Mouse (Mus musculus) small intestine, adult 2 months (tissue): ENCODE data around the gene Srp68. TPM values are rescaled to one million over a fixed set of nuclear protein-coding genes. Genes with fewer than 3 reads are reported as not detected.
"Not testable (repeated sequence)": the region's sequence is repeated elsewhere in the genome, so short reads cannot be mapped to it uniquely, and the experiment has no call there.

Source experiments
- H3K27ac ChIP-seq: fragments of 200-500 bp; 2 replicates; pipeline ENCODE4 v1.5.1; 2012; ENCODE audit warnings: low read depth, low read length, control low read depth, inconsistent platforms; ENCODE audit not compliant: insufficient read depth
- H3K27me3 ChIP-seq: fragments of 200-500 bp; 2 replicates; pipeline ENCODE4 v1.6.1; 2012; ENCODE audit warnings: mild to moderate bottlenecking, moderate library complexity, low read length, inconsistent platforms; ENCODE audit not compliant: control insufficient read depth, insufficient read depth
- H3K36me3 ChIP-seq: fragments of 200-500 bp; 2 replicates; pipeline ENCODE4 v1.6.1; 2012; ENCODE audit warnings: mild to moderate bottlenecking, low read length, control low read depth, inconsistent platforms; ENCODE audit not compliant: control insufficient read depth, insufficient read depth
- H3K4me1 ChIP-seq: fragments of 200-500 bp; 2 replicates; pipeline ENCODE4 v1.6.1; 2012; ENCODE audit warnings: low read length, inconsistent platforms, mixed read lengths; ENCODE audit not compliant: control insufficient read depth, insufficient read depth, insufficient read length
- H3K4me3 ChIP-seq: fragments of 200-500 bp; 2 replicates; pipeline ENCODE4 v1.5.1; 2012; ENCODE audit warnings: low read depth, mild to moderate bottlenecking, control low read depth, inconsistent platforms, low read length, moderate library complexity
- CTCF ChIP-seq: fragments of 200-500 bp; IDR thresholded peaks from 2 replicates; pipeline ENCODE4 v1.5.1; 2012; ENCODE audit warnings: low read depth, mild to moderate bottlenecking, control low read depth, inconsistent platforms, low read length, moderate library complexity, mixed read lengths; ENCODE audit not compliant: insufficient replicate concordance, insufficient read length; ENCODE audit errors: extremely low read depth
- POLR2A ChIP-seq: fragments of 200-500 bp; IDR thresholded peaks from 2 replicates; pipeline ENCODE4 v1.6.1; 2012; ENCODE audit warnings: low read depth, mild to moderate bottlenecking, control low read depth, inconsistent platforms, low read length, moderate library complexity
- WGBS: fragments of 180-500 bp; shearing (Covaris S2); methylation state at CpG from one replicate; pipeline ENCODE4 v1.1.7; 2018; 5-methylcytosine and 5-hydroxymethylcytosine counted together
- polyA plus RNA-seq: library from polyadenylated mRNA; depleted of rRNA; stranded (reverse); fragments of >200 nt; gene quantifications from 2 replicates; pipeline ENCODE4 v1.2.3, GENCODE M21; 2012

Gene Srp68
- polyA plus RNA-seq, 1 experiment, result 39.0 TPM

DNA sequence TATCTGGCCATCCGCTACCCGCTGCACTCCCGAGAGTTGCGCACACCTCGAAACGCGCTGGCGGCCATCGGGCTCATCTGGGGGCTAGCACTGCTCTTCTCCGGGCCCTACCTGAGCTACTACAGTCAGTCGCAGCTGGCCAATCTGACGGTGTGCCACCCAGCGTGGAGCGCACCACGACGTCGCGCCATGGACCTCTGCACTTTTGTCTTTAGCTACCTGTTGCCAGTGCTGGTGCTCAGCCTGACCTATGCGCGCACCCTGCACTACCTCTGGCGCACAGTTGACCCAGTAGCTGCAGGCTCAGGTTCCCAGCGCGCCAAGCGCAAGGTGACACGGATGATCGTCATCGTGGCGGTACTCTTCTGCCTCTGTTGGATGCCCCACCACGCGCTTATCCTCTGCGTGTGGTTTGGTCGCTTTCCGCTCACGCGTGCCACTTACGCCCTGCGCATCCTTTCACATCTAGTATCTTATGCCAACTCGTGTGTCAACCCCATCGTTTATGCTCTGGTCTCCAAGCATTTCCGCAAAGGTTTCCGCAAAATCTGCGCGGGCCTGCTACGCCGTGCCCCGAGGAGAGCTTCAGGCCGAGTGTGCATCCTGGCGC is 9.0 kb upstream of the Srp68 start:
- TF ChIP-seq POLR2A (no peak), CTCF (no peak)
- no peak overlapping the region for H3K27ac ChIP-seq
- peaks cover 13% of the 10 kb centered on the region for H3K4me1 ChIP-seq
- H3K36me3 ChIP-seq, result peaks cover 1% of the 10 kb centered on the region; the same call in 1 of the 2 replicates
- H3K4me3 ChIP-seq, result no peak overlapping the region
- 10% methylated on average over 48 of the region's 48 CpGs for WGBS
- H3K27me3 ChIP-seq, result peaks cover 41% of the 10 kb centered on the region

DNA sequence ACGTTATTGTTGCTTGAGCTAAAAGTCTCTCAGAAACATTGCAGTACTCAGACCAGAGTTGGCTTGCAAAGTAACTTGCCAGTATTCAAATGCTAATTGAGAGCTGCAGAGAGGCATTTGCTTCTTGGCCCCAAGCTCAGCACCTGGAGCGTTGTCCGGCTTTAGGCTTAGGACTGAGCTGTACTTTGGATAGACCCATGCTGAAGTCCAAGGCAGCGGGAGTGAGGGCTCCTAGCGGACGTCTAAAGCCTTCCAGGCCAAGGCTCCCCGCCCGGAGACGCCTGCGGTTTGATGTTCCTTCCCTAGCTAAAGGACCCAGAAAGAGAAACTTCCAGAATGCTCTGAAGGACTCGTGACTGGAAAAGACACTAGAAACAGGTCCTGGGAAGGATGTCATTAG is 8.1 kb upstream of the Srp68 start:
- TF ChIP-seq CTCF (no peak), POLR2A (no peak)
- H3K36me3 ChIP-seq, result no peaks in the 10 kb centered on the region
- H3K4me3 ChIP-seq, result no peak overlapping the region
- H3K27me3 ChIP-seq, result peaks cover 41% of the 10 kb centered on the region
- H3K4me1 ChIP-seq, result peaks cover 13% of the 10 kb centered on the region
- no peak overlapping the region for H3K27ac ChIP-seq
- WGBS, result 6% methylated on average over 11 of the region's 11 CpGs

DNA sequence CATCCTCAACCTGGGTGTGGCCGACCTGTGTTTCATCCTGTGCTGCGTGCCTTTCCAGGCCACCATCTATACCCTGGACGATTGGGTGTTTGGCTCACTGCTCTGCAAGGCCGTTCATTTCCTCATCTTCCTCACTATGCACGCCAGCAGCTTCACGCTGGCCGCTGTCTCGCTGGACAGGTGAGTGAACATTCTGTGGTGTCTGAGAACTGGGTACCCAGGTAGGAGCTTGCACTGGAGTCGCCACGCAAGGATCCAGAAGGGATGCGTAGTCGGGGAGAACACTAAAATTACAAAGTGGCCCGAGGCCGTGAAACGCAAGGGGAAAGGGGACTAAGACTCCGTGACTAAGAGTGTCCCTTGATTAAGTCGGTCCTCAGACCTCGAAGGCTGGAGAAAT is 7.7 kb upstream of the Srp68 start:
- WGBS, result 4% methylated on average over 18 of the region's 18 CpGs
- TF ChIP-seq CTCF (no peak; the same call in 1 of the 2 replicates), POLR2A (no peak)
- Histone ChIP-seq H3K4me3 (peak overlapping the region; percentile 43), H3K4me1 (peaks cover 13% of the 10 kb centered on the region), H3K36me3 (no peaks in the 10 kb centered on the region), H3K27me3 (peaks cover 41% of the 10 kb centered on the region), H3K27ac (no peak overlapping the region)

DNA sequence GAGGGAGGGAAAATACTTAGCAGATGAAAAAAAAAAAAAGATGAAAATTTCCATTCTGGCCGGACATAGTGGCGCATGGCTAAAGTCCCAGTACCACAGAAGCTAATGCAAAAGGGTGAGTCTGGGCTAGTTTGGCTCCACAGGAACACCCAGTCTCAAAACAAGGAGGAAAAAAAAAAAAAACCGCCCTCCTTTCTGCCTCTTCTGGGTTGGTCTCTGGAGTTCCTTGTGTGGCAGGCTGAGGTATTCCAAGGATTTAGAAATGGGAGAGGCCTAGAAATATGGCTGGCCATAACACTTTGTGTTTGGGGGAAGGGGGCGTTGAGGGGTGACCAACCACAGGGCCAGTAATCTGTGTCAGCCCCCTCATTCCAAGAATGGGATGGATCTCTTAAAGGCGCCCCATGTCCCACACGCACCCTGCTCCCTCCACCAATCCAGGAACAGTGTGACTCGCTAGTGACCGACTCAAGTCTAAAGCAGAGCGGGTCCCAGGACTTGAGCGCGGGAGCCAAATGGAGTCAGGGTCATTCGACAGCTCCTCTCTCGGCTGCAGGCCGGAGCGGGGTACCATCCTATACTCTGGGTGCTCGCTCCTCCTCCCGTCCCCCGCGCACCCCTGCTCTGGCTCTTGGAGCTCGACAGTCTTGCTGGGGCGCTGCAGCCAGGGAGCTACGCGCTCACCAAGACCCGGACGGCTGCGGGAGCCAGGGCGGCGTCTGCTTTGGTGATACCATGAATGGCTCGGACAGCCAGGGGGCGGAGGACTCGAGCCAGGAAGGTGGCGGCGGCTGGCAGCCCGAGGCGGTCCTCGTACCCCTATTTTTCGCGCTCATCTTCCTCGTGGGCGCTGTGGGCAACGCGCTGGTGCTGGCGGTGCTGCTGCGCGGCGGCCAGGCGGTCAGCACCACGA is 7.0 kb upstream of the Srp68 start, which contains the start of gene Galr2:
TSS of gene Galr2 (plus strand) at position 189 of the 913 bp plus-strand sequence.
- H3K4me1 ChIP-seq, result peaks cover 13% of the 10 kb centered on the region

DNA sequence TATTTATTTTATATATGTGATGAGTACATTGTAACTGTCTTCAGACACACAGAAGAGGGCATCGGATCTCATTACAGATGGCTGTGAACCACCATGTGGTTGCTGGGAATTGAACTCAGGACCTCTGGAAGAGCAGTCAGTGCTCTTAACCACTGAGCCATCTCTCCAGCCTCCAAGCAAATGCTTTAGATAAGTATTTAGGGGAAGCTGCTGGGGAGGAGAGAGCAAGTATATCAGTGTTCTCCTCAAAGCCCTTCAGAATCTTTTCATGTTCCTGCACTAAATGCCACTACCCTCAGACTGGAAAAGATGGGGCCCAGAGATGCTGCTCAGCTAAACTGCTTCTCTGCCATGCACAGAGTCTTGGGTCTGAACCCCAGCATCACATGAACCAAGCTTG is 3.2 kb upstream of the Srp68 start:
- Histone ChIP-seq H3K4me1 (peaks cover 10% of the 10 kb centered on the region), H3K27me3 (peaks cover 17% of the 10 kb centered on the region)
- not testable (repeated sequence) for H3K36me3 ChIP-seq, H3K27ac ChIP-seq, H3K4me3 ChIP-seq
- WGBS, result 95% methylated on average over 1 of the region's 1 CpGs

More for the DNA sequence above, 7.0 kb upstream of the Srp68 start, which contains the start of gene Galr2:
- no peak for TF ChIP-seq POLR2A
- TF ChIP-seq CTCF, result no peak
- Histone ChIP-seq H3K36me3 (no peaks in the 10 kb centered on the region), H3K4me3 (peak within 1 kb of the TSS; percentile 43), H3K27ac (no peak within 1 kb of the TSS), H3K27me3 (peaks cover 41% of the 10 kb centered on the region)
- WGBS, result 9% methylated on average over 48 of the region's 48 CpGs

DNA sequence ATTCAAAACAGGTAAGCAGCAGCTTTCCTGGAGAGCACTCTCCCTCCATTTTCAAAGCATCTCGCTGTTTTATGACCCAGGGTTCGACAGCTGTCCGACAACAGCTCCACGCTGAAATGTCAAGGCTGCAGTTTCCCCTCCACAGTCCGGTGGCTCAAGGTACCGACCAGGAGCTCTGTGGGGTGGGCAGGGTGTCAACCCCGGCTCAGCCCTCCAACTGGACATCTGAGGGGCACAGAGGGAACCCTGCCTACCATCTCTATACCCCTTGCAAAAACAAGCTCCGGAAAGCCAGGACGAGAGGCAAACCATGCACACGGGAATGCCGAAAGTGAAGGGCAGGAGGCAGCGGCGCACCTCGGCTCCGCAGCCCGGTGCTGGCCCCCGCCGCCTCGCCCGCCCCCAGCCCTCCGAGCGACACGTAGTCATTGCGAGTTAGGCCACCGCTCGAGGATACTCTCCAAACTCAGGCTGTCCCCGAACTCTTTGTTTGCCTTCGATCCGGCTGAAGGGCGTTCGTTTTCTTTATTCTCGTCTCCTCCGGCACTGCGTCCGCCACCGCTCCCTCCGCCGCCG is 460 bp downstream of the Srp68 start:
- H3K27ac ChIP-seq, result peak overlapping the region; percentile 48; the same call in 1 of the 2 replicates
- TF ChIP-seq CTCF (no peak), POLR2A (no peak)
- no peaks in the 10 kb centered on the region for H3K27me3 ChIP-seq
- under 1% methylated on average over 38 of the region's 39 CpGs for WGBS
- peaks cover 2% of the 10 kb centered on the region; the same call in 1 of the 2 replicates for H3K4me1 ChIP-seq
- H3K36me3 ChIP-seq, result peaks cover 7% of the 10 kb centered on the region
- peak overlapping the region; percentile 84 for H3K4me3 ChIP-seq
